In the genomic region with DNA sequence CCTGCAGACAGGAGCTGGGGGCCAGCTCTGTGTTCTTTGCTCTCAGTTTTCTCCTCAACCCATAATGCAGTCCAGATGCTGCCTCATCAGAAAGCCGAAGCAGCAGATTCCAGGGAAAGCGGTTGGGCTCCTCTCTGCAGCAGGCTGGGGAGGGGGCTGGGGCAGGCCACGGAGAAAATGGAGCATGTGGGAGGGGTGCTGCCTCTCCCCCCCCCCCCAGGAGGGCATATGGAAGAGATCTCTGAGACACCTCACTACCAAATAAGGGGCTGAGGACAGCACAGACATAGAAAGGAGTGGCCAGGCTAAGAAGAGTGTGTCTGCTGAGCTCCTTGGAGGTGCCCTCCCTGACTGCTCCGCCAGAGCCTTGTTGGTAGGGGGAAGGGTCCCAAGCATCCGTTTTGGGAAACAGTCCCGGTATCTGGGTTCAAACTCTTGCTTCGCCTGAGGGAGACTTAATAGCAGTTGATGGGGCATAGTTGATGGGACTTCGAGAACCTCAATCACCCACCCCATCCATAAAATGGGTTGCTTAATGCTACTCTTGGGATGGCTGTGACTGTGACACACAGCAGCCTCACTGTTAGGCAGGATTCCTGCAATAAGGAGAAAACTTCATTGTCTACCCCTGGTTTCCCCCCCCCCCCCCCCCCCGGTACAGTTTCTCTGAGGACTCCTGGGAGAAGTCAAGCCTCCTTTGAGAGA, we compare ENCODE assay signal across 8 mouse cellular contexts. TPM values are rescaled to one million over a fixed set of nuclear protein-coding genes. Genes with fewer than 3 reads are reported as not detected.
A peak's percentile ranks its signal among the peaks of the same experiment; 100 is the strongest.
DNase-seq lines count a peak whose midpoint lies in the region; ATAC-seq lines count a peak whose summit lies in the region.

No protein-coding gene starts in this region.

- no peaks in the 10 kb centered on the region for H3K9me3 ChIP-seq in kidney, embryonic 15.5 days (replicated peaks)
- no peaks in the 10 kb centered on the region for H3K9me3 ChIP-seq in embryonic facial prominence, embryonic 10.5 days
- H3K9me3 ChIP-seq in hindbrain, embryonic 16.5 days (ENCODE audit: control insufficient read depth, low read length) = no peaks in the 10 kb centered on the region
- no peaks in the 10 kb centered on the region for H3K9me3 ChIP-seq in neural tube, embryonic 13.5 days

- H3K27me3 ChIP-seq in kidney, embryonic 15.5 days = peaks cover 42% of the 10 kb centered on the region
- peaks cover 58% of the 10 kb centered on the region for H3K27me3 ChIP-seq in embryonic facial prominence, embryonic 10.5 days (replicated peaks; ENCODE audit: low read depth, poor library complexity, severe bottlenecking)
- H3K27me3 ChIP-seq in hindbrain, embryonic 16.5 days (replicated peaks; ENCODE audit: control insufficient read depth, insufficient read depth, low read length) = peaks cover 17% of the 10 kb centered on the region
- H3K27me3 ChIP-seq in neural tube, embryonic 13.5 days = peaks cover 39% of the 10 kb centered on the region

- peak overlapping the region; percentile 35; the same call in 1 of the 2 replicates for H3K9ac ChIP-seq in kidney, embryonic 15.5 days
- no peak overlapping the region; the same call in 1 of the 2 replicates for H3K9ac ChIP-seq in hindbrain, embryonic 16.5 days (ENCODE audit: low read depth, low read length)
- no peak overlapping the region for H3K9ac ChIP-seq in neural tube, embryonic 13.5 days

- no peak for DNase-seq in kidney, adult 18-20 months
- DNase-seq in embryonic facial prominence, embryonic 10.5 days (ENCODE audit: low spot score) = peak; percentile 91
- no peak for DNase-seq in Muller cell, postnatal 12 days (ENCODE audit: inconsistent ontology term)
- DNase-seq in right cerebral cortex, postnatal 25 days = no peak
- DNase-seq in adrenal gland, postnatal 25 days = no peak

- H3K36me3 ChIP-seq in kidney, embryonic 15.5 days = no peaks in the 10 kb centered on the region
- no peaks in the 10 kb centered on the region for H3K36me3 ChIP-seq in embryonic facial prominence, embryonic 10.5 days (replicated peaks)
- no peaks in the 10 kb centered on the region for H3K36me3 ChIP-seq in hindbrain, embryonic 16.5 days (ENCODE audit: control insufficient read depth, insufficient read depth, low read length)
- no peaks in the 10 kb centered on the region for H3K36me3 ChIP-seq in neural tube, embryonic 13.5 days

- peaks cover 50% of the 10 kb centered on the region for H3K4me1 ChIP-seq in kidney, embryonic 15.5 days
- peaks cover 55% of the 10 kb centered on the region for H3K4me1 ChIP-seq in embryonic facial prominence, embryonic 10.5 days
- H3K4me1 ChIP-seq in hindbrain, embryonic 16.5 days (ENCODE audit: control insufficient read depth, insufficient read depth, low read depth, low read length) = peaks cover 15% of the 10 kb centered on the region
- peaks cover 23% of the 10 kb centered on the region for H3K4me1 ChIP-seq in neural tube, embryonic 13.5 days (replicated peaks)

- H3K4me3 ChIP-seq in kidney, embryonic 15.5 days (replicated peaks) = peak overlapping the region; percentile 21
- peak overlapping the region; percentile 47 for H3K4me3 ChIP-seq in embryonic facial prominence, embryonic 10.5 days
- H3K4me3 ChIP-seq in hindbrain, embryonic 16.5 days (ENCODE audit: low read length) = no peak overlapping the region
- no peak overlapping the region for H3K4me3 ChIP-seq in neural tube, embryonic 13.5 days

- ATAC-seq in kidney, embryonic 15.5 days (replicated peaks; ENCODE audit: low FRiP score) = peak; percentile 51
- ATAC-seq in hindbrain, embryonic 16.5 days = no peak
- ATAC-seq in neural tube, embryonic 13.5 days (ENCODE audit: low read depth) = no peak

- 10% methylated on average over 9 of the region's 9 CpGs for WGBS in kidney, embryonic 15.5 days
- WGBS in embryonic facial prominence, embryonic 10.5 days = 6% methylated on average over 9 of the region's 9 CpGs
- WGBS in hindbrain, embryonic 16.5 days = 21% methylated on average over 9 of the region's 9 CpGs
- WGBS in neural tube, embryonic 13.5 days = 20% methylated on average over 9 of the region's 9 CpGs

- peak overlapping the region; percentile 96 for H3K27ac ChIP-seq in kidney, embryonic 15.5 days
- H3K27ac ChIP-seq in embryonic facial prominence, embryonic 10.5 days (replicated peaks) = peak overlapping the region; percentile 95
- peak overlapping the region; percentile 4; the same call in 1 of the 2 replicates for H3K27ac ChIP-seq in hindbrain, embryonic 16.5 days (ENCODE audit: low read depth, low read length)
- H3K27ac ChIP-seq in neural tube, embryonic 13.5 days (replicated peaks) = peak overlapping the region; percentile 61

- peak overlapping the region; percentile 57 for H3K4me2 ChIP-seq in kidney, embryonic 15.5 days
- H3K4me2 ChIP-seq in hindbrain, embryonic 16.5 days (ENCODE audit: low read length) = peak overlapping the region; percentile 51
- peak overlapping the region; percentile 40 for H3K4me2 ChIP-seq in neural tube, embryonic 13.5 days

RNA-seq across cellular contexts. Expression of a gene that starts 53.9 kb away (rescaled TPM):
- polyA plus RNA-seq in kidney, embryonic 15.5 days (2015; fragmentation: Nextera tagmentation; extraction: Ambion mirVana) = 1,101 and 1,120 TPM in 2 replicates
- polyA plus RNA-seq in embryonic facial prominence, embryonic 10.5 days (2016; fragmentation: Nextera tagmentation; extraction: Ambion mirVana) = 61.5 and 88.8 TPM in 2 replicates
- 105 and 275 TPM in 2 replicates for polyA plus RNA-seq in hindbrain, embryonic 16.5 days (2015; fragmentation: Nextera tagmentation; extraction: Ambion mirVana)
- 187 and 207 TPM in 2 replicates for polyA plus RNA-seq in neural tube, embryonic 13.5 days (2015; fragmentation: Nextera tagmentation; extraction: Ambion mirVana)
- total RNA-seq in adrenal gland, postnatal 25 days (2021) = 74.0 and 116 TPM in 2 replicates

Comparison
In these comparisons a context has a peak if more than half of its experiments do, and no peak if none do; other contexts are left out.
1. H3K27ac ChIP-seq: peak in every context shown above with its lines; median percentile 96 in kidney, embryonic 15.5 days; 95 in embryonic facial prominence, embryonic 10.5 days; 61 in neural tube, embryonic 13.5 days; 4 in hindbrain, embryonic 16.5 days.
2. H3K4me3 ChIP-seq: peak in kidney, embryonic 15.5 days (single experiment) and embryonic facial prominence, embryonic 10.5 days (single experiment); none in hindbrain, embryonic 16.5 days (single experiment) and neural tube, embryonic 13.5 days (single experiment).
3. Peak in every context shown above with its lines, with median percentiles within 50 percentile points of each other: H3K4me2 ChIP-seq.